Mouse (Mus musculus) lung, postnatal 25 days (tissue): ENCODE measurements at regions not wholly inside any gene's neighbourhood (a gene's known extent, or its start where the extent isn't known, plus 50 kb on each side); places are given as distances from the start of the nearest gene placed in this dataset.

Source experiments
- DNase-seq: peaks from one replicate; pipeline ENCODE4 v3.0.0; 2022; ENCODE audit warnings: low spot score

GRCm38 (mm10) chr9:41682911-41683310 is 441.2 kb downstream of the Sorl1 start:
- no peak for DNase-seq

- DNase-seq = no peak
Measured at GRCm38 (mm10) chr9:41675656-41676055, 448.4 kb downstream of the Sorl1 start.

DNA sequence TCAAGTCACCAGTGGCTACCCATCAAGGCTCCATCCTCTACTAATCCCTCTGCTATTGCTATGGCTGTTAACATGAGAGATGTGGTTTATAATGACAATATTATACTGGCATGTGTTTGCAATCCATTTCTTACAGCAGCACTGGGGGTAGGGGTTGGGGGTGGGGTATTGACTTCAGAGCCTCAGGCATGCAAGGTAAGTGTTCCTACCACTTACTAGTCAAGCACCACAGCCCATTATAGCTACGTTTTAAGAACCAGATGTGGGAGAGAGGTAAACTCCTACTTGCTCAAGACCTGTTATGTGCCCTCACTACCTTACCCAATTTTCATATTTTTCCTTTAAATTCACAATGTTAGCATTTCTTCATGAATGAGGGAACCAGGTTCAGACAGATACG is 451.1 kb downstream of the Sorl1 start:
- no peak for DNase-seq

- DNase-seq = no peak
Measured at GRCm38 (mm10) chr9:41668741-41669140, 455.4 kb downstream of the Sorl1 start.

DNA sequence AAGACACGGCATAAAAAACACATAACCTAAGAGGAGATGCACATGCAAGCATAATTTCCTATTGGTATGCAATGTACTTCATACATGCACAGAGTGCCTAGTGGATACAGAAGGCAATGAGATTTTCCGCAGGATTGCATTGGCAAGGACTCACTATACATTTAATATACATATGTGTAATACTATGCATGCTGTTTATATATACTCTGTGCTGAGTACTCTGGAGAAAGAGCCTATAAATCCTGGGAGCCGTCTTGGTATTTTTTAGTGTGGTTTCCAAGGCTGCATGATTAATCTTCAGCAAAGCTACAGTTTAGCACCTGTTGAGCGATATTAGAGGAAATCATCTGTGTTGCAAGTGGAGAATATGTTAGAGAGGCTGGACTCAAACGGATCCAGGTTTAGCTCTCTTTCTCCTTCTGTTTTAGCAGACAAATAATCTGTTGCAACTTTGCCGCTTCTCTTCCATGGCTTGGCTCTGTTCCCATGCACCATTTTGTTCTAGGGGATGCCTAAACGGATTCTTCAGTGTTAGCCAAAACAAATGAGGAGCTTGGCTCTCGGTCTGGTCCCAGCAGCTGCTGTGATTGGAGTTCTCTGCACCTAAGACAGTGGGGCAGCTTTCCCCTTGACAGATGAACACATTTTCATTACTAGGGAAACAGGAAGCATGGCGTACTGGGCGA is 459.0 kb downstream of the Sorl1 start:
- DNase-seq = peak; percentile 5

DNA sequence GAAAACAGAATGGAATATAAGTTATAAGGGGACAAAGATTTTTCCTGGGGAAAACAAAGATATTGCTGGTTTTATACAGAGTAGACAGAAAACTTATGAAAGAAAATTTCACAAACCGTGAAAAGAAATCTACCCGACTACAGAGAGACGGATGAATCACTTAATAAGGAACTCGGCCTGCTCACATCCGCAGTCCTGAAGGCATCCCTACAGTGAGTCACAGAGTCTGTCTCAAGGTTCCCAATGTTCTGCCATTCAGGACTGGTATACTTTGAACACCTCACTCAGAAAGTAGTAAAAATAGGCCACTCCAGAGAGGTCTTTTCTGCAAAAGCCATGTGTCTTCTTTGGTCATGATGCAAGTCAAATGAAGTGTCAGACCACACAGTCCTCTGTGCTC is 463.5 kb downstream of the Sorl1 start:
- DNase-seq = no peak

DNA sequence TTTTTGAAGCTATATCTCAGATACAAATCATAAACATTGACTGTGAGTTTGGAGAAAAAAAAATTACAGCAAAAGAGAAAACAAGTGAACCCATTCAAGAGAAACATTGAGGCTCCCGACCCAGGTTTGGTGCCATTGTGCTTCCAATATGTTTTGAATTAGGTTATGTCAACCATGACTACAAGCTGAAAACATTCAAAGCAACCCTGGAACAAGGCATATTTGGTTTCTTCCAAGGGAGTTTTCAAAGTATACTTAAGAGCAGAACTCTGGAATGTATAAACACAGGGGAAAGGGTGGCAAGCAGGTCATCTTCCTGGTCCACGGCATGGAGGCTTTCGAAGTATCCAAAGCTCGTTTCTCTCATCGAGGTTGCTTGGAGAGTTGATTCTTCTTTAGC is 464.1 kb downstream of the Sorl1 start:
- DNase-seq = no peak

DNA sequence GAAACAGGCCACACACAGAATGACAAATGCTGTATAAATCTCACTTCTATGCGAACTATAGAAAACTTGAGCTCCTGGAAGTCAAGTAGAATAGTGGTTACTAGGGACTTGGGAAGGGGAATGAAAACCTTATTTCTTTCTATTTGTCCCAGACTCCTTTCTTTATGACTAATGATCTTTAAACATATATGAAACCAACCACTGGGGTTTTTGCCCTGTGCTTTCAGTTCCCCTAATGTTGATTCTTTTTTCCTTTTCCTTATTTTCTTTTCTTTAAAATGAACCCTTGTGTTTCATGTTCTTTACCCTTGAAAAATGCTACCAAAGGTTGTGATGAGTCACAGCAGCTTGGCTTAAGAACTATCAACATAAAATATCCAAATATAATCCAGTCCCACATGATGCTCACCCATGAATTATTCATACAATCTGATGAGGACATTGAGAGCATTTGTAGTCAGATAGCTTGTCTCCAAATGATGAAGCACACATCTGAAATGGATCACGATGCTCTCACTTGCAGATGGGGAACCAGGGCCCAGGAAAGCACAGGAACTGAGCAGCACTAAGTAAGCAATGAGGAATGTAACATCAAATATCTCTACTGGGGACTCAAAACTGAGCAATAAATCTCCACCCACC is 470.2 kb upstream of the Ubash3b start:
- no peak for DNase-seq

GRCm38 (mm10) chr9:41621341-41621740 is 459.8 kb upstream of the Ubash3b start:
- no peak for DNase-seq

GRCm38 (mm10) chr9:41614002-41614401 is 452.5 kb upstream of the Ubash3b start:
- DNase-seq = no peak

DNA sequence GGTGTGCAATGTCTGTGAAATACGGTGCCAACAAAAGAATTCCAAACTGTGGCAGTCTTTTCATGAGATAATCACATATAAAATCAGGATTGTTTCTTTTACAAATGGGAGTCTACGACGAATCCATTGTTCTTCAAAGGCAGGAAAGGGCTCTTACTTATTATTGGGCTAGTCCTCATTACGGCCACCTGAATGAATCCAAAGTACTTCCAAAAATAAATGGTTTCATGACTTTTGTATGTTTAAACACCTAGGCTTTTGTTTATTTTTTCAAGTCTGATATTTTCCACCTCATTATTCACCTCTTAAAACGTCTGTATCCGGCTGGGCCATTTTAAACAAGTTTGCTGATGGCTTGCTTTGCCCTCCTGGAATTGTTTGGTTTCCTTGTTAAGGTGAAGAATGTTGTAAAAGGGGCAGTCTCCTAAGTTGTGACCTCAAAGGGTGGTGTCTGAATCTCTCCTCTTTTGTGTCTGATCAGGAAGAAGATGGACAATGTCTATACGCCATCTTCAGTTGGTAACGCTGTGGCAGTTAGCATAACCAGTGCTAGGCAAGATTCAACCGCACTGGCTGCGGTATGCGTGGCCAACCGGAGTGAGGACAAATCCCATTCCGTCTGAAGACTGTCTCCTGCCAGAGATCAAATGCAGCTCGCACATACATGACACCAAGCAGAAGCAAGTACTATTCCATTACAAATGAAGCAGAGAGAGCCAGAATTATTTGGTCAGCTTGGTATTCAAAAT is 451.5 kb upstream of the Ubash3b start:
- no peak for DNase-seq

- no peak for DNase-seq
Measured at GRCm38 (mm10) chr9:41612452-41612795, 450.9 kb upstream of the Ubash3b start.

GRCm38 (mm10) chr9:41611534-41612451 is 450.3 kb upstream of the Ubash3b start:
- peak; percentile 32 for DNase-seq

DNA sequence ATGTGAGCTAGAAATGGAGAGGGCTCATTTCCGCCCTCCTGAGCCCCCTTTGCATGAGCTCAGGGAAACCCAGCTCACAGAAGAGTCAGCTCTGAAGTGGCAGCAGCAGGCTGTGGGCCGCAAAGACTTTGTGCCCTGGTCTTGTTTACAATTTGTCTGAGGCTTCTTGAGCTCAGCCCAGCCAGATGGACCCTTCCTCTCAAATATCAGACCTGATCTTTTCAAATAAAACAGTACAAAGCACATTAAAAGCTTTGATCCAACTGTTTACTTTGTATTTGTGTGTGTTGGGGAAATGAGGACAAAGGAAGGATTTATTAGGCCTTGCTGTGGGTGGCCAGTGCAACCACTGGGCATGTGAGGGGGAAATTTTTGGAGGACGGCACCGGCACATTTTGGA is 448.9 kb upstream of the Ubash3b start:
- no peak for DNase-seq

GRCm38 (mm10) chr9:41606136-41606535 is 444.6 kb upstream of the Ubash3b start:
- DNase-seq = no peak

- DNase-seq = no peak
Measured at GRCm38 (mm10) chr9:41604916-41605315, 443.4 kb upstream of the Ubash3b start.

DNA sequence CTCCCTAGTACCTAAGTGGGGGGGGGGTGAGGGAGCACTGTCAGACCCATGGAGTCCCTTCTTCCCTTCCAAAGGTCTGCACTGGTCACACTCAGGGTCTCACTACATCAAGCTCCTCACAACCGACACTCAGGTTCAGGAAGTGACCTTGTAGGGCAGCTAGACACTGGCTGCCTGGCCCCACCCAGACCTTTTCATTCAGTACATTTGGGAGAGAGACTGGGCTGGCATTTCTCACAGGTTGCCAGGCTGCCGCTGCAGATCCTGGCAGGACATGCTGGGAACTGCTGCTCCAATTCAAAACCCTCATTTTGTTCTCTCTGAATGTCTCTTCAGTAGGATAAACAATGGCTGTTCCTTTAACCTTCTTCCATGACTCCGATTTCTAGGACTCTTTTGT is 439.3 kb upstream of the Ubash3b start:
- DNase-seq = no peak

DNA sequence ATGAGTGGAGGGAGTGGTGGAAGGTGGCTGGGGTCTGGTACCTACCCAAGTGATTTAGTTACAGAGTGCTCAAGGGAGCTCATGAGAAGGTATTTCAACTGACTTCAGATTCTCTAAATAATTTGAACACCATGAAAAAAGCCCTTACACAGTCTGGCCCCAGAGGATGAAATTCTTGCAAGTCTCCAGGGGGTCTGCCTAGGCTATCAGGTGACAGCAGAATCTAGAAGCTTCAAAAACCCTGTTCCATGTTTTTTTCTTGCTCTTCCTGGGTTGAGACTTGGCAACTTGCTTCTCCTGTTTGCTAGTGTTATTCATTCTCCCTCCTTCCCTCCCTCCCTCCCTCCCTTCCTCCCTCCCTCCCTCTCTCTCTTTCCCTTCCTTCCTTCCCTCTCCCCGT is 438.4 kb upstream of the Ubash3b start:
- no peak for DNase-seq

GRCm38 (mm10) chr9:41595749-41596148 is 434.3 kb upstream of the Ubash3b start:
- no peak for DNase-seq

GRCm38 (mm10) chr9:41593998-41594397 is 432.5 kb upstream of the Ubash3b start:
- DNase-seq = no peak

GRCm38 (mm10) chr9:41592900-41593690 is 431.6 kb upstream of the Ubash3b start:
- no peak for DNase-seq
